Comparison of ENCODE assay signal across 7 mouse cellular contexts in genomic region chr14:79293119-79293780, GRCm38 (mm10). TPM values are rescaled to one million over a fixed set of nuclear protein-coding genes. Genes with fewer than 3 reads are reported as not detected.
A peak's percentile ranks its signal among the peaks of the same experiment; 100 is the strongest.
DNase-seq lines count a peak whose midpoint lies in the region; ATAC-seq and TF ChIP-seq lines count a peak whose summit lies in the region.

No protein-coding gene starts in this region.

- no peak overlapping the region for H3K4me3 ChIP-seq in midbrain, embryonic 11.5 days (ENCODE audit: low read depth, low read length)
- no peak overlapping the region for H3K4me3 ChIP-seq in midbrain, embryonic 14.5 days (replicated peaks; ENCODE audit: low read depth, low read length)
- no peak overlapping the region; a peak in 1 of 4 replicates for H3K4me3 ChIP-seq in liver, embryonic 14.5 days (ENCODE audit: insufficient read depth in 1 of 2, low read depth in 2 of 2, low read length in 2 of 2)

- peaks cover 18% of the 10 kb centered on the region for H3K4me1 ChIP-seq in midbrain, embryonic 11.5 days (ENCODE audit: control insufficient read depth, insufficient read depth, low read length)
- peaks cover 18% of the 10 kb centered on the region for H3K4me1 ChIP-seq in midbrain, embryonic 14.5 days (ENCODE audit: control insufficient read depth, insufficient read depth, low read length)
- H3K4me1 ChIP-seq in liver, embryonic 14.5 days (replicated peaks; ENCODE audit: control insufficient read depth in 2 of 2, insufficient read depth in 2 of 2, low read length in 1 of 2), result peaks cover 55 to 69% of the 10 kb centered on the region in 2 experiments

- no peak overlapping the region for H3K27ac ChIP-seq in midbrain, embryonic 11.5 days (ENCODE audit: low read depth, low read length)
- no peak overlapping the region for H3K27ac ChIP-seq in midbrain, embryonic 14.5 days (replicated peaks; ENCODE audit: low read depth, low read length)
- peak overlapping the region; percentile 89 for H3K27ac ChIP-seq in liver, embryonic 14.5 days

- H3K9me3 ChIP-seq in midbrain, embryonic 11.5 days (ENCODE audit: control insufficient read depth, low read length), result no peaks in the 10 kb centered on the region
- H3K9me3 ChIP-seq in midbrain, embryonic 14.5 days (ENCODE audit: control insufficient read depth, low read length), result no peaks in the 10 kb centered on the region
- H3K9me3 ChIP-seq in liver, embryonic 14.5 days (ENCODE audit: control insufficient read depth, low read length), result no peaks in the 10 kb centered on the region

- TF ChIP-seq EP300 in liver, embryonic 14.5 days (IDR thresholded peaks at IDR 0.05; ENCODE audit: low read depth), result no peak

- no peak overlapping the region for H3K4me2 ChIP-seq in midbrain, embryonic 11.5 days
- no peak overlapping the region for H3K4me2 ChIP-seq in midbrain, embryonic 14.5 days (ENCODE audit: low read length)
- H3K4me2 ChIP-seq in liver, embryonic 14.5 days (ENCODE audit: low read depth), result peak overlapping the region; percentile 91

- DNase-seq in midbrain, embryonic 11.5 days (ENCODE audit: low spot score, missing footprints), result peak; percentile 90
- DNase-seq in midbrain, embryonic 14.5 days, result no peak
- DNase-seq in cerebellum, postnatal 36 days, result peak; percentile 18 to 21
- DNase-seq in induced T-regulatory cell, adult 2 months (ENCODE audit: low read depth), result peak; percentile 92
- no peak for DNase-seq in liver, embryonic 14.5 days (ENCODE audit: low read depth in 3 of 3, low spot score in 3 of 3)
- peak; percentile 85 for DNase-seq in thymus, postnatal 0 days (ENCODE audit: low spot score)
- DNase-seq in embryo, embryonic 11 days, result no peak

- no peak for ATAC-seq in midbrain, embryonic 11.5 days (ENCODE audit: low FRiP score)
- no peak for ATAC-seq in midbrain, embryonic 14.5 days (ENCODE audit: low FRiP score, low TSS enrichment)
- ATAC-seq in liver, embryonic 14.5 days (ENCODE audit: insufficient read depth), result no peak

- no peak overlapping the region for H3K9ac ChIP-seq in midbrain, embryonic 11.5 days (ENCODE audit: low read length)
- no peak overlapping the region for H3K9ac ChIP-seq in midbrain, embryonic 14.5 days (replicated peaks; ENCODE audit: low read length)
- peak overlapping the region; percentile 40 for H3K9ac ChIP-seq in liver, embryonic 14.5 days (replicated peaks)

- H3K36me3 ChIP-seq in midbrain, embryonic 11.5 days (ENCODE audit: control insufficient read depth, insufficient read depth, low read length), result no peaks in the 10 kb centered on the region
- no peaks in the 10 kb centered on the region for H3K36me3 ChIP-seq in midbrain, embryonic 14.5 days (ENCODE audit: control insufficient read depth, insufficient read depth, low read length)
- H3K36me3 ChIP-seq in liver, embryonic 14.5 days (replicated peaks; ENCODE audit: control insufficient read depth, insufficient read depth, low read depth), result peaks cover 75% of the 10 kb centered on the region

- TF ChIP-seq CTCF in liver, embryonic 14.5 days (IDR thresholded peaks at IDR 0.05; ENCODE audit: low read depth), result no peak

- H3K27me3 ChIP-seq in midbrain, embryonic 11.5 days (ENCODE audit: control insufficient read depth, insufficient read depth, low read length), result no peaks in the 10 kb centered on the region; the same call in none of the 2 replicates
- H3K27me3 ChIP-seq in midbrain, embryonic 14.5 days (ENCODE audit: control insufficient read depth, insufficient read depth, low read length), result no peaks in the 10 kb centered on the region
- H3K27me3 ChIP-seq in liver, embryonic 14.5 days (ENCODE audit: control insufficient read depth, insufficient read depth, low read length), result no peaks in the 10 kb centered on the region

- WGBS in midbrain, embryonic 11.5 days, result 35% methylated on average over 9 of the region's 16 CpGs
- WGBS in midbrain, embryonic 14.5 days, result 25% methylated on average over 10 of the region's 16 CpGs
- 56% methylated on average over 9 of the region's 16 CpGs for WGBS in liver, embryonic 14.5 days (ENCODE audit: insufficient replicate concordance)

RNA-seq across cellular contexts. Expression of gene Rgcc, which starts 8.2 kb away (rescaled TPM):
- polyA plus RNA-seq in midbrain, embryonic 11.5 days (2014; fragmentation: Nextera tagmentation; extraction: Ambion mirVana), result 13.7 and 18.7 TPM in 2 replicates
- 19.9 and 25.0 TPM in 2 replicates for polyA plus RNA-seq in midbrain, embryonic 14.5 days (2014; fragmentation: Nextera tagmentation; extraction: Ambion mirVana)
- 226 and 293 TPM in 2 replicates for polyA plus RNA-seq in liver, embryonic 14.5 days (2012; rRNA removed)
- 357 and 375 TPM in 2 replicates for polyA plus RNA-seq in liver, embryonic 14.5 days (2014; fragmentation: Nextera tagmentation; extraction: Ambion mirVana)
- 552 and 560 TPM in 2 replicates for polyA plus RNA-seq in thymus, postnatal 0 days (2015; fragmentation: Nextera tagmentation; extraction: Ambion mirVana)

RNA-seq across cellular contexts. Expression of gene Zfp957, which starts 46.1 kb away (rescaled TPM):
- not detected in 2 replicates for polyA plus RNA-seq in midbrain, embryonic 11.5 days (2014; fragmentation: Nextera tagmentation; extraction: Ambion mirVana)
- polyA plus RNA-seq in midbrain, embryonic 14.5 days (2014; fragmentation: Nextera tagmentation; extraction: Ambion mirVana), result not detected in 2 replicates
- not detected in 2 replicates for polyA plus RNA-seq in liver, embryonic 14.5 days (2012; rRNA removed)
- not detected in 2 replicates for polyA plus RNA-seq in liver, embryonic 14.5 days (2014; fragmentation: Nextera tagmentation; extraction: Ambion mirVana)
- polyA plus RNA-seq in thymus, postnatal 0 days (2015; fragmentation: Nextera tagmentation; extraction: Ambion mirVana), result not detected in 2 replicates

Comparison
In these comparisons a context has a peak if more than half of its experiments do, and no peak if none do; other contexts are left out.
1. DNase-seq: peak in midbrain, embryonic 11.5 days (single experiment), cerebellum, postnatal 36 days (2 of 2), induced T-regulatory cell, adult 2 months (single experiment) and thymus, postnatal 0 days (single experiment); none in midbrain, embryonic 14.5 days (single experiment), liver, embryonic 14.5 days (0 of 3) and embryo, embryonic 11 days (single experiment).